Mouse (Mus musculus) limb, embryonic 15.5 days (tissue): ENCODE results near the gene Olfr355. TPM values are rescaled to one million over a fixed set of nuclear protein-coding genes. Genes with fewer than 3 reads are reported as not detected.

ENCODE experiments used
- ATAC-seq: fragments of 200-750 bp; cut with Nextera tagmentation; 2 replicates; pipeline ENCODE4 v1.8.0; 2017; ENCODE audit warnings: low read depth, moderate TSS enrichment; ENCODE audit not compliant: insufficient number of reproducible peaks, low FRiP score, low TSS enrichment
- H3K27ac ChIP-seq: fragments of 300-500 bp; sonication (generic); 2 replicates; pipeline ENCODE4 v1.5.1; 2015; ENCODE audit warnings: moderate library complexity, mild to moderate bottlenecking, inconsistent platforms
- H3K27me3 ChIP-seq: fragments of 300-500 bp; sonication (generic); 2 replicates; pipeline ENCODE4 v1.6.1; 2015; ENCODE audit warnings: inconsistent platforms
- H3K36me3 ChIP-seq: fragments of 300-500 bp; sonication (generic); 2 replicates; pipeline ENCODE4 v1.6.1; 2015; ENCODE audit warnings: inconsistent platforms
- H3K4me1 ChIP-seq: fragments of 300-500 bp; sonication (generic); 2 replicates; pipeline ENCODE4 v1.6.1; 2015; ENCODE audit warnings: inconsistent platforms
- H3K4me2 ChIP-seq: fragments of 300-500 bp; sonication (generic); 2 replicates; pipeline ENCODE4 v1.6.1; 2015; ENCODE audit warnings: mild to moderate bottlenecking, inconsistent platforms
- H3K4me3 ChIP-seq: fragments of 300-500 bp; sonication (generic); 2 replicates; pipeline ENCODE4 v1.5.1; 2015; ENCODE audit warnings: mild to moderate bottlenecking, inconsistent platforms
- H3K9ac ChIP-seq: fragments of 300-500 bp; sonication (generic); 2 replicates; pipeline ENCODE4 v1.6.1; 2015; ENCODE audit warnings: inconsistent platforms
- H3K9me3 ChIP-seq: fragments of 300-500 bp; sonication (generic); 2 replicates; pipeline ENCODE4 v1.6.1; 2016; ENCODE audit warnings: inconsistent platforms
- WGBS: fragments of 180-500 bp; shearing (Covaris S2); methylation state at CpG from one replicate; pipeline ENCODE4 v1.1.7; 2015; 5-methylcytosine and 5-hydroxymethylcytosine counted together
- polyA plus RNA-seq: library from polyadenylated mRNA; unstranded; fragments of >200 nt; fragmentation: Nextera tagmentation; extraction: Ambion mirVana; gene quantifications from 2 replicates; pipeline ENCODE4 v1.2.1, GENCODE M21; 2015

Olfr355 gene
- not detected in 2 replicates for polyA plus RNA-seq

GRCm38 (mm10) chr2:36928797-36929196 lies at the start of gene Olfr355:
Gene Olfr355 (minus strand): TSS chr2:36928897.
- Histone ChIP-seq H3K36me3 (no peaks in the 10 kb centered on the region), H3K27ac (no peak within 1 kb of the TSS), H3K9me3 (no peaks in the 10 kb centered on the region), H3K4me2 (no peak within 1 kb of the TSS), H3K4me3 (no peak within 1 kb of the TSS), H3K27me3 (no peaks in the 10 kb centered on the region), H3K9ac (no peak within 1 kb of the TSS), H3K4me1 (no peaks in the 10 kb centered on the region)
- no peak for ATAC-seq

- no peak within 1 kb of the TSS for H3K27ac ChIP-seq
- H3K9ac ChIP-seq = no peak within 1 kb of the TSS
- no peaks in the 10 kb centered on the region for H3K27me3 ChIP-seq
- no peak for ATAC-seq
- no peaks in the 10 kb centered on the region for H3K4me1 ChIP-seq
- no peaks in the 10 kb centered on the region for H3K9me3 ChIP-seq
- 74% methylated on average over 2 of the region's 2 CpGs for WGBS
- no peaks in the 10 kb centered on the region for H3K36me3 ChIP-seq
- H3K4me3 ChIP-seq = no peak within 1 kb of the TSS
- H3K4me2 ChIP-seq = no peak within 1 kb of the TSS
Observed at GRCm38 (mm10) chr2:36936821-36937220, 8.1 kb upstream of the Olfr355 start, which contains the start of gene Olfr356. Gene Olfr356 (plus strand): TSS chr2:36937121.

GRCm38 (mm10) chr2:36905380-36905779 lies 23.3 kb downstream of the Olfr355 start, which contains the start of gene Olfr354:
Gene Olfr354 (plus strand): TSS chr2:36905680.
- Histone ChIP-seq H3K4me3 (no peak within 1 kb of the TSS), H3K4me1 (no peaks in the 10 kb centered on the region), H3K4me2 (no peak within 1 kb of the TSS), H3K27me3 (no peaks in the 10 kb centered on the region), H3K9me3 (no peaks in the 10 kb centered on the region), H3K27ac (no peak within 1 kb of the TSS), H3K36me3 (no peaks in the 10 kb centered on the region), H3K9ac (no peak within 1 kb of the TSS)
- ATAC-seq = no peak

- no peaks in the 10 kb centered on the region for H3K27me3 ChIP-seq
- H3K4me2 ChIP-seq = no peak overlapping the region
- H3K4me1 ChIP-seq = no peaks in the 10 kb centered on the region
- no peak overlapping the region for H3K27ac ChIP-seq
- ATAC-seq = 0 out of 2 replicates have a peak, but pooled peaks have one; percentile 58
- no peaks in the 10 kb centered on the region for H3K36me3 ChIP-seq
- H3K9me3 ChIP-seq = no peaks in the 10 kb centered on the region
- H3K4me3 ChIP-seq = no peak overlapping the region
- no peak overlapping the region for H3K9ac ChIP-seq
Observed at GRCm38 (mm10) chr2:36897114-36897513, 31.6 kb downstream of the Olfr355 start.

GRCm38 (mm10) chr2:36892836-36893235 lies 35.9 kb downstream of the Olfr355 start, which contains the start of gene Olfr353:
Gene Olfr353 (minus strand): TSS chr2:36892936.
- Histone ChIP-seq H3K4me1 (no peaks in the 10 kb centered on the region), H3K9ac (no peak within 1 kb of the TSS), H3K36me3 (no peaks in the 10 kb centered on the region), H3K9me3 (no peaks in the 10 kb centered on the region), H3K27me3 (no peaks in the 10 kb centered on the region), H3K4me2 (no peak within 1 kb of the TSS), H3K4me3 (no peak within 1 kb of the TSS), H3K27ac (no peak within 1 kb of the TSS)
- ATAC-seq = no peak

Other genes starting within 250 kb of the Olfr355 start
- not detected in 2 replicates for gene Olfr346, start 243.1 kb downstream of the Olfr355 start, polyA plus RNA-seq
- gene Olfr347, start 197.0 kb downstream of the Olfr355 start, polyA plus RNA-seq = not detected in 2 replicates
- not detected in 2 replicates for gene Olfr348, start 144.6 kb downstream of the Olfr355 start, polyA plus RNA-seq
- gene Olfr50, start 138.4 kb downstream of the Olfr355 start, polyA plus RNA-seq = not detected in 2 replicates
- not detected in 2 replicates for gene Olfr3, start 111.9 kb downstream of the Olfr355 start, polyA plus RNA-seq
- not detected in 2 replicates for gene Olfr350, start 82.6 kb downstream of the Olfr355 start, polyA plus RNA-seq
- gene Olfr351, start 66.2 kb downstream of the Olfr355 start, polyA plus RNA-seq = not detected in 2 replicates
- not detected in 2 replicates for gene Olfr352, start 60.4 kb downstream of the Olfr355 start, polyA plus RNA-seq
- gene Olfr353, start 36.0 kb downstream of the Olfr355 start, polyA plus RNA-seq = not detected in 2 replicates
- not detected in 2 replicates for gene Olfr354, start 23.2 kb downstream of the Olfr355 start, polyA plus RNA-seq
- not detected in 2 replicates for gene Olfr356, start 8.2 kb upstream of the Olfr355 start, polyA plus RNA-seq
- not detected in 2 replicates for gene Olfr357, start 64.9 kb upstream of the Olfr355 start, polyA plus RNA-seq
- gene Olfr358, start 80.4 kb upstream of the Olfr355 start, polyA plus RNA-seq = not detected in 2 replicates
- gene Olfr360, start 136.8 kb upstream of the Olfr355 start, polyA plus RNA-seq = not detected in 2 replicates
- gene Olfr361, start 160.4 kb upstream of the Olfr355 start, polyA plus RNA-seq = not detected in 2 replicates
- not detected in 2 replicates for gene Olfr362, start 189.0 kb upstream of the Olfr355 start, polyA plus RNA-seq
- gene Olfr364-ps1, start 210.4 kb upstream of the Olfr355 start, polyA plus RNA-seq = not detected in 2 replicates